In the genomic region with DNA sequence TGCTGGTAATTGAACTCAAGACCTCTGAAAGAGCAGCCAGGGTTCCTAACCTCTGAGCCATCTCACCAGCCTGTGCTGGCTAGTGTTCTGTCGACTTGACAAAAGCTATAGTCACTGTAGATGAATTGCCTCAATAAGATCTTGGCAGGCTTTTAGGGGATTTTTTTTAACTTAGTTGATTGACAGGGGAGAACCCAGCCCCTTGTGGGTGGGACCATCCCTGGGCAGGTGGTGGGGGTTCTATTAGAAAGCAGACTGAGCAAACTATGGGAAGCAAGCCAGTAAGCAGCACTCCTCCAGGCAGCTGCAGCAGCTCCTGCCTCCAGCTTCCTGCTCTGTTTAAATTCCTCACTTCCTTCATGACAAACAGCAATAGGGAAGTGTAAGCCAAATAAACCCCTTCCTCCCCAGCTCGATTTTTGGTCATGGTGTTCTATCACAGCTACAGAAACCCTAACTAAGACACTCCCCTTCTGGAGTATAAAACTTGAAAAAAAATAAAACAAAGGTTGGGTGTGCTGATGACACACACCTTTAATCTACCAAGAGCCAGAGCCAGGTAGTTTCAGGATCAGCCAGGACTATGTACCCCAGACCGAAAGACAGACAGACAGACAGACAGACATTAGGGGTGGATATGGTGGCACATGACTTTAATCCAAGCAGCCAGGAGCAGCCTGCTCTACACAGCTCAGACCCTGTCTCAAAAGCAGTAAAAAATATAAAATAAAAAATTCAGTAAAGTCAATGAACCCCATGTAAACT, we compare ENCODE assay signal across 9 mouse cellular contexts. TPM values are rescaled to one million over a fixed set of nuclear protein-coding genes. Genes with fewer than 3 reads are reported as not detected.
DNase-seq lines count a peak whose midpoint lies in the region; ATAC-seq lines count a peak whose summit lies in the region.
"Had no signal": no experiment of that assay in that cellular context is flagged by ENCODE, and none has a peak within 500 bp of the region (broad histone marks: within the 10 kb centered on the region; RNA-seq: fewer than 3 reads in every experiment).

No protein-coding gene starts in this region.

- no peak overlapping the region for H3K4me2 ChIP-seq in hindbrain, embryonic 12.5 days (replicated peaks)
- H3K4me2 ChIP-seq in hindbrain, embryonic 11.5 days (replicated peaks; ENCODE audit: low read depth, low read length) = no peak overlapping the region
- H3K4me2 ChIP-seq in forebrain, embryonic 16.5 days (ENCODE audit: low read length) = no peak overlapping the region
- H3K4me2 ChIP-seq in kidney, embryonic 15.5 days = no peak overlapping the region

- no peaks in the 10 kb centered on the region for H3K27me3 ChIP-seq in hindbrain, embryonic 12.5 days
- H3K27me3 ChIP-seq in hindbrain, embryonic 11.5 days (ENCODE audit: control insufficient read depth, insufficient read depth, low read length) = no peaks in the 10 kb centered on the region
- H3K27me3 ChIP-seq in forebrain, embryonic 16.5 days (replicated peaks; ENCODE audit: control insufficient read depth, insufficient read depth, low read length) = no peaks in the 10 kb centered on the region
- H3K27me3 ChIP-seq in kidney, embryonic 15.5 days = no peaks in the 10 kb centered on the region
- H3K27me3 ChIP-seq: Patski had no signal

- no peaks in the 10 kb centered on the region for H3K4me1 ChIP-seq in hindbrain, embryonic 12.5 days
- H3K4me1 ChIP-seq in hindbrain, embryonic 11.5 days (replicated peaks; ENCODE audit: control insufficient read depth, insufficient read depth, low read length) = no peaks in the 10 kb centered on the region
- peaks cover 2% of the 10 kb centered on the region; the same call in 1 of the 2 replicates for H3K4me1 ChIP-seq in forebrain, embryonic 16.5 days (replicated peaks; ENCODE audit: control insufficient read depth, insufficient read depth, low read length)
- H3K4me1 ChIP-seq in kidney, embryonic 15.5 days = 0 out of 2 replicates have a peak, but pooled peaks cover 6% of the 10 kb centered on the region

- ATAC-seq in hindbrain, embryonic 12.5 days (ENCODE audit: low FRiP score) = peak; percentile 19; the same call in 1 of the 2 replicates
- no peak for ATAC-seq in hindbrain, embryonic 11.5 days (ENCODE audit: low FRiP score)
- ATAC-seq in forebrain, embryonic 16.5 days = peak; percentile 93
- peak; percentile 75 for ATAC-seq in kidney, embryonic 15.5 days (replicated peaks; ENCODE audit: low FRiP score)
- peak; percentile 77 for ATAC-seq in megakaryocyte, adult 5-6 weeks (ENCODE audit: poor library complexity, severe bottlenecking)
- ATAC-seq in erythroid progenitor cell, adult 5-6 weeks (replicated peaks; ENCODE audit: low FRiP score, poor library complexity, severe bottlenecking) = no peak
- ATAC-seq: Patski had no signal

- no peak overlapping the region for H3K27ac ChIP-seq in hindbrain, embryonic 12.5 days
- no peak overlapping the region for H3K27ac ChIP-seq in hindbrain, embryonic 11.5 days (ENCODE audit: low read depth, low read length)
- no peak overlapping the region for H3K27ac ChIP-seq in forebrain, embryonic 16.5 days (ENCODE audit: low read length)
- H3K27ac ChIP-seq in kidney, embryonic 15.5 days = 0 out of 2 replicates have a peak overlapping the region, but pooled peaks have one; percentile 2

- no peaks in the 10 kb centered on the region for H3K9me3 ChIP-seq in hindbrain, embryonic 12.5 days (replicated peaks)
- H3K9me3 ChIP-seq in hindbrain, embryonic 11.5 days (ENCODE audit: control insufficient read depth, low read length) = no peaks in the 10 kb centered on the region
- H3K9me3 ChIP-seq in forebrain, embryonic 16.5 days (ENCODE audit: control insufficient read depth, low read length) = no peaks in the 10 kb centered on the region
- 0 out of 2 replicates have a peak, but pooled peaks cover 2% of the 10 kb centered on the region for H3K9me3 ChIP-seq in kidney, embryonic 15.5 days (replicated peaks)

- H3K36me3 ChIP-seq in hindbrain, embryonic 12.5 days = peaks cover 21% of the 10 kb centered on the region
- H3K36me3 ChIP-seq in hindbrain, embryonic 11.5 days (ENCODE audit: control insufficient read depth, insufficient read depth, low read length) = no peaks in the 10 kb centered on the region
- peaks cover 5% of the 10 kb centered on the region for H3K36me3 ChIP-seq in forebrain, embryonic 16.5 days (ENCODE audit: control insufficient read depth, insufficient read depth)
- peaks cover 22% of the 10 kb centered on the region for H3K36me3 ChIP-seq in kidney, embryonic 15.5 days

- no peak for DNase-seq in hindbrain, embryonic 11.5 days (ENCODE audit: low spot score)
- DNase-seq in Muller cell, postnatal 12 days (ENCODE audit: inconsistent ontology term) = peak; percentile 96
- no peak for DNase-seq in cerebellum, postnatal 14 days

- H3K4me3 ChIP-seq in hindbrain, embryonic 12.5 days = no peak overlapping the region
- no peak overlapping the region for H3K4me3 ChIP-seq in hindbrain, embryonic 11.5 days (ENCODE audit: low read depth, low read length)
- no peak overlapping the region for H3K4me3 ChIP-seq in forebrain, embryonic 16.5 days (replicated peaks; ENCODE audit: low read length)
- H3K4me3 ChIP-seq in kidney, embryonic 15.5 days (replicated peaks) = no peak overlapping the region

- WGBS in hindbrain, embryonic 12.5 days = 88% methylated on average over 3 of the region's 3 CpGs
- 75% methylated on average over 3 of the region's 3 CpGs for WGBS in hindbrain, embryonic 11.5 days
- 63% methylated on average over 3 of the region's 3 CpGs for WGBS in forebrain, embryonic 16.5 days
- WGBS in kidney, embryonic 15.5 days = 66% methylated on average over 3 of the region's 3 CpGs

- no peak overlapping the region for H3K9ac ChIP-seq in hindbrain, embryonic 12.5 days
- H3K9ac ChIP-seq in hindbrain, embryonic 11.5 days (ENCODE audit: low read depth, low read length) = no peak overlapping the region
- no peak overlapping the region for H3K9ac ChIP-seq in forebrain, embryonic 16.5 days (replicated peaks; ENCODE audit: low read depth, low read length)
- H3K9ac ChIP-seq in kidney, embryonic 15.5 days = no peak overlapping the region

RNA-seq across cellular contexts. Expression of gene Elf2, which starts 13.6 kb away (rescaled TPM):
- 41.4 and 46.7 TPM in 2 replicates for polyA plus RNA-seq in hindbrain, embryonic 12.5 days (2016; fragmentation: Nextera tagmentation; extraction: Ambion mirVana)
- polyA plus RNA-seq in hindbrain, embryonic 11.5 days (2014; fragmentation: Nextera tagmentation; extraction: Ambion mirVana) = 45.4 and 48.7 TPM in 2 replicates
- polyA plus RNA-seq in forebrain, embryonic 16.5 days (2015; fragmentation: Nextera tagmentation; extraction: Ambion mirVana) = 46.2 and 54.9 TPM in 2 replicates
- polyA plus RNA-seq in kidney, embryonic 15.5 days (2015; fragmentation: Nextera tagmentation; extraction: Ambion mirVana) = 58.2 and 73.7 TPM in 2 replicates
- total RNA-seq in megakaryocyte, adult 5-6 weeks (2015) = 37.0 and 39.6 TPM in 2 replicates
- 98.4 and 102 TPM in 2 replicates for total RNA-seq in megakaryocyte, adult 5-6 weeks (2017)
- 35.0 and 53.2 TPM in 2 replicates for total RNA-seq in erythroid progenitor cell, adult 5-6 weeks (2015; ENCODE audit: low replicate concordance)
- total RNA-seq in erythroid progenitor cell, adult 5-6 weeks (2017; ENCODE audit: low replicate concordance) = 90.9 and 107 TPM in 2 replicates

Comparison
In these comparisons a context has a peak if more than half of its experiments do, and no peak if none do; other contexts are left out.
1. ATAC-seq: peak in hindbrain, embryonic 12.5 days (single experiment), forebrain, embryonic 16.5 days (single experiment), kidney, embryonic 15.5 days (single experiment) and megakaryocyte, adult 5-6 weeks (single experiment); none in hindbrain, embryonic 11.5 days (single experiment) and erythroid progenitor cell, adult 5-6 weeks (single experiment).